Mouse (Mus musculus) kidney, adult 8-10 months (tissue): ENCODE data around the gene Mprip.
"Not testable (repeated sequence)": the region's sequence is repeated elsewhere in the genome, so short reads cannot be mapped to it uniquely, and the experiment has no call there.

Experiments
- DNase-seq, 2 experiments: peaks; one replicate each; pipeline ENCODE4 v3.0.0; 2022

Mprip gene

GRCm38 (mm10) chr11:59661005-59661404 is at the start of gene Mprip:
TSS of gene Mprip (plus strand) at chr11:59661305.
- peak in 1 of 2 experiments; percentile 44 for DNase-seq

- DNase-seq, result no peak
Observed at GRCm38 (mm10) chr11:59611646-59612045, 49.5 kb upstream of the Mprip start.

GRCm38 (mm10) chr11:59614120-59614519 is 47.0 kb upstream of the Mprip start:
- peak; percentile 12 to 32 for DNase-seq

GRCm38 (mm10) chr11:59616986-59617385 is 44.1 kb upstream of the Mprip start:
- not testable (repeated sequence) for DNase-seq

- DNase-seq, result no peak
Observed at GRCm38 (mm10) chr11:59622214-59622613, 38.9 kb upstream of the Mprip start.

- peak; percentile 40 to 72 for DNase-seq
Observed at GRCm38 (mm10) chr11:59624017-59624630, 37.0 kb upstream of the Mprip start.

GRCm38 (mm10) chr11:59626192-59626591 is 34.9 kb upstream of the Mprip start:
- no peak for DNase-seq

- DNase-seq, result no peak
Observed at GRCm38 (mm10) chr11:59628177-59628576, 32.9 kb upstream of the Mprip start.

- DNase-seq, result no peak
Observed at GRCm38 (mm10) chr11:59629871-59630270, 31.2 kb upstream of the Mprip start.

- no peak for DNase-seq
Observed at GRCm38 (mm10) chr11:59631980-59632379, 29.1 kb upstream of the Mprip start.

- peak in 1 of 2 experiments; percentile 49 for DNase-seq
Observed at GRCm38 (mm10) chr11:59633037-59633436, 28.1 kb upstream of the Mprip start.

- no peak for DNase-seq
Observed at GRCm38 (mm10) chr11:59634001-59634660, 27.0 kb upstream of the Mprip start.

GRCm38 (mm10) chr11:59635251-59635795 is 25.8 kb upstream of the Mprip start:
- no peak for DNase-seq

GRCm38 (mm10) chr11:59635821-59636694 is 25.0 kb upstream of the Mprip start:
- DNase-seq, result no peak

GRCm38 (mm10) chr11:59636695-59637414 is 24.2 kb upstream of the Mprip start:
- DNase-seq, result no peak

GRCm38 (mm10) chr11:59639957-59640643 is 21.0 kb upstream of the Mprip start:
- no peak for DNase-seq

- DNase-seq, result no peak
Observed at GRCm38 (mm10) chr11:59641227-59641626, 19.9 kb upstream of the Mprip start.

GRCm38 (mm10) chr11:59642420-59642819 is 18.7 kb upstream of the Mprip start:
- no peak for DNase-seq

GRCm38 (mm10) chr11:59645036-59645435 is 16.1 kb upstream of the Mprip start:
- DNase-seq, result no peak

- no peak for DNase-seq
Observed at GRCm38 (mm10) chr11:59649058-59649457, 12.0 kb upstream of the Mprip start.

GRCm38 (mm10) chr11:59653003-59653402 is 8.1 kb upstream of the Mprip start:
- DNase-seq, result no peak

- DNase-seq, result no peak
Observed at GRCm38 (mm10) chr11:59653547-59653946, 7.6 kb upstream of the Mprip start.
